Comparison of ENCODE assay signal across 9 mouse cellular contexts in the genomic region with DNA sequence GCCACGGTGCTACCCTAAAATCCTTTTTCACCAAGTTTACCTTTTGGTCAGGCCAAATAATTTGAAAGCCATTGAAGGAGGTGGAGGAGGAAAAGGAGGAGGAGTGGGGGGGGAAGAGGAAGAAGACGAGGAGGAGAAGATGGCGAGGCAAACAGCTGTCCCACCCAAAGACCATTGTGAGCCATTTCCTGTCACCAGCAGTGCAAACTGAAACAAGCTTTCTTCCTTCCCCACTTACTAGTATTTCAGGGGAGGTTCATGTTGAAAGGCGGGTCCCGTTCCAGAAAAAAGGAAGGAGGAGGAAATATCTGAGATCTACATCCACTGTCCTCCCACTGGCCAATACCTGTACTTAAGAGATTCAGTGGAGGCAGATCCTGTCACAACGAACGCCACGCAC. TPM values are rescaled to one million over a fixed set of nuclear protein-coding genes. Genes with fewer than 3 reads are reported as not detected.
DNase-seq lines count a peak whose midpoint lies in the region; ATAC-seq and TF ChIP-seq lines count a peak whose summit lies in the region.
"Had no signal": no experiment of that assay in that cellular context is flagged by ENCODE, and none has a peak within 500 bp of the region (broad histone marks: within the 10 kb centered on the region; RNA-seq: fewer than 3 reads in every experiment).

No protein-coding gene starts in this region.

- peaks cover 37% of the 10 kb centered on the region for H3K4me1 ChIP-seq in kidney, embryonic 16.5 days (ENCODE audit: insufficient read depth, low read length)
- H3K4me1 ChIP-seq in bone marrow, adult 2 months (ENCODE audit: control insufficient read depth, insufficient read depth, low read length): peaks cover 8% of the 10 kb centered on the region; the same call in 1 of the 2 replicates
- peaks cover 37% of the 10 kb centered on the region for H3K4me1 ChIP-seq in heart, embryonic 16.5 days (ENCODE audit: control insufficient read depth, insufficient read depth, low read length)
- H3K4me1 ChIP-seq in neural tube, embryonic 14.5 days (ENCODE audit: control insufficient read depth, insufficient read depth, low read length): peaks cover 9% of the 10 kb centered on the region; the same call in 1 of the 2 replicates

- no peak for TF ChIP-seq POLR2A in bone marrow, adult 2 months (IDR thresholded peaks at IDR 0.05; ENCODE audit: borderline replicate concordance, control insufficient read depth, low read depth, low read length)

- peaks cover 6% of the 10 kb centered on the region for H3K9me3 ChIP-seq in kidney, embryonic 16.5 days (ENCODE audit: low read length)
- H3K9me3 ChIP-seq in heart, embryonic 16.5 days (replicated peaks; ENCODE audit: control insufficient read depth, low read length): peaks cover 9% of the 10 kb centered on the region
- no peaks in the 10 kb centered on the region for H3K9me3 ChIP-seq in neural tube, embryonic 14.5 days (ENCODE audit: control insufficient read depth, low read length)

- no peak overlapping the region for H3K9ac ChIP-seq in kidney, embryonic 16.5 days (replicated peaks; ENCODE audit: low read length)
- no peak overlapping the region for H3K9ac ChIP-seq in heart, embryonic 16.5 days (ENCODE audit: low read length)
- no peak overlapping the region for H3K9ac ChIP-seq in neural tube, embryonic 14.5 days (replicated peaks; ENCODE audit: low read depth, low read length)

- no peak for TF ChIP-seq CTCF in bone marrow, adult 2 months (IDR thresholded peaks at IDR 0.05; ENCODE audit: control insufficient read depth, insufficient read depth, low read length)

- H3K36me3 ChIP-seq in kidney, embryonic 16.5 days (ENCODE audit: insufficient read depth, low read length): peaks cover 20% of the 10 kb centered on the region
- H3K36me3 ChIP-seq in heart, embryonic 16.5 days (ENCODE audit: control insufficient read depth, insufficient read depth): peaks cover 9% of the 10 kb centered on the region; the same call in 1 of the 2 replicates
- H3K36me3 ChIP-seq in neural tube, embryonic 14.5 days (ENCODE audit: control insufficient read depth, insufficient read depth, low read length): no peaks in the 10 kb centered on the region

- peak overlapping the region; percentile 93 for H3K27ac ChIP-seq in kidney, embryonic 16.5 days (ENCODE audit: low read length)
- H3K27ac ChIP-seq in bone marrow, adult 2 months (ENCODE audit: control insufficient read depth, insufficient read depth, low read depth, low read length, poor library complexity): peak overlapping the region; percentile 5; the same call in 1 of the 2 replicates
- H3K27ac ChIP-seq in heart, embryonic 16.5 days (ENCODE audit: low read length): peak overlapping the region; percentile 76
- H3K27ac ChIP-seq in neural tube, embryonic 14.5 days (ENCODE audit: low read depth, low read length): peak overlapping the region; percentile 60

- no peak for DNase-seq in kidney, postnatal 4 days
- DNase-seq in urinary bladder, postnatal 36 days (ENCODE audit: low spot score in 2 of 2): no peak
- no peak for DNase-seq in cerebellum, postnatal 36 days
- DNase-seq in adrenal gland, postnatal 14 days: no peak
- DNase-seq: cerebellum, postnatal 10 days had no signal

- no peak overlapping the region for H3K4me2 ChIP-seq in kidney, embryonic 16.5 days (replicated peaks; ENCODE audit: low read depth, low read length)
- 0 out of 2 replicates have a peak overlapping the region, but pooled peaks have one; percentile 6 for H3K4me2 ChIP-seq in heart, embryonic 16.5 days (ENCODE audit: low read depth, low read length)
- H3K4me2 ChIP-seq in neural tube, embryonic 14.5 days (ENCODE audit: low read depth, low read length): no peak overlapping the region

- 62% methylated on average over 8 of the region's 8 CpGs for WGBS in kidney, embryonic 16.5 days
- WGBS in bone marrow, adult 2 months: 22% methylated on average over 8 of the region's 8 CpGs
- WGBS in heart, embryonic 16.5 days: 63% methylated on average over 8 of the region's 8 CpGs
- WGBS in neural tube, embryonic 14.5 days: 87% methylated on average over 8 of the region's 8 CpGs

- no peaks in the 10 kb centered on the region for H3K27me3 ChIP-seq in kidney, embryonic 16.5 days (ENCODE audit: insufficient read depth, low read length)
- no peaks in the 10 kb centered on the region for H3K27me3 ChIP-seq in heart, embryonic 16.5 days (ENCODE audit: control insufficient read depth, insufficient read depth, low read length)
- no peaks in the 10 kb centered on the region for H3K27me3 ChIP-seq in neural tube, embryonic 14.5 days (ENCODE audit: control insufficient read depth, insufficient read depth, low read length)

- no peak for ATAC-seq in kidney, embryonic 16.5 days (ENCODE audit: low FRiP score, low TSS enrichment)
- ATAC-seq in heart, embryonic 16.5 days (replicated peaks; ENCODE audit: extremely low read depth, insufficient read depth, low FRiP score): no peak
- ATAC-seq in neural tube, embryonic 14.5 days (ENCODE audit: low read depth): no peak

- H3K4me3 ChIP-seq in kidney, embryonic 16.5 days (ENCODE audit: low read length): no peak overlapping the region
- H3K4me3 ChIP-seq in bone marrow, adult 2 months (replicated peaks; ENCODE audit: control insufficient read depth, low read depth, low read length): no peak overlapping the region
- H3K4me3 ChIP-seq in heart, embryonic 16.5 days (ENCODE audit: low read length): no peak overlapping the region
- H3K4me3 ChIP-seq in neural tube, embryonic 14.5 days (ENCODE audit: low read depth, low read length): no peak overlapping the region

RNA-seq across cellular contexts. Expression of a gene that starts 16.5 kb away (rescaled TPM):
- polyA plus RNA-seq in kidney, embryonic 16.5 days (2015; fragmentation: Nextera tagmentation; extraction: Ambion mirVana): not detected in 2 replicates
- polyA plus RNA-seq in bone marrow, adult 2 months (2011; ENCODE audit: insufficient read depth, insufficient read length, low replicate concordance, missing spikeins): not detected in 2 replicates
- not detected in 2 replicates for polyA plus RNA-seq in heart, embryonic 16.5 days (2015; fragmentation: Nextera tagmentation; extraction: Ambion mirVana)
- polyA plus RNA-seq in neural tube, embryonic 14.5 days (2014; fragmentation: Nextera tagmentation; extraction: Ambion mirVana): not detected in 2 replicates
- 2.0 and 3.4 TPM in 2 replicates for total RNA-seq in adrenal gland, postnatal 14 days (2021)

RNA-seq across cellular contexts. Expression of a gene that starts 28.8 kb away (rescaled TPM):
- polyA plus RNA-seq in kidney, embryonic 16.5 days (2015; fragmentation: Nextera tagmentation; extraction: Ambion mirVana): 25.9 and 27.7 TPM in 2 replicates
- 6.1 and 10.6 TPM in 2 replicates for polyA plus RNA-seq in bone marrow, adult 2 months (2011; ENCODE audit: insufficient read depth, insufficient read length, low replicate concordance, missing spikeins)
- polyA plus RNA-seq in heart, embryonic 16.5 days (2015; fragmentation: Nextera tagmentation; extraction: Ambion mirVana): 19.4 and 24.4 TPM in 2 replicates
- 5.0 and 9.7 TPM in 2 replicates for polyA plus RNA-seq in neural tube, embryonic 14.5 days (2014; fragmentation: Nextera tagmentation; extraction: Ambion mirVana)
- 37.0 and 45.3 TPM in 2 replicates for total RNA-seq in adrenal gland, postnatal 14 days (2021)

Comparison
In these comparisons a context has a peak if more than half of its experiments do, and no peak if none do; other contexts are left out.
1. H3K27ac ChIP-seq: peak in every context shown above with its lines; median percentile 93 in kidney, embryonic 16.5 days; 76 in heart, embryonic 16.5 days; 60 in neural tube, embryonic 14.5 days; 5 in bone marrow, adult 2 months.